Mouse (Mus musculus) midbrain, embryonic 11.5 days (tissue): ENCODE data around the gene Atxn1. TPM values are rescaled to one million over a fixed set of nuclear protein-coding genes. Genes with fewer than 3 reads are reported as not detected.

Experiments
- ATAC-seq: fragments of 200-750 bp; cut with Nextera tagmentation; 2 replicates; pipeline ENCODE4 v1.8.0; 2017; ENCODE audit warnings: moderate TSS enrichment, moderate library complexity; ENCODE audit not compliant: low FRiP score
- DNase-seq: peaks from one replicate; pipeline ENCODE4 v3.0.0; 2015; ENCODE audit warnings: low spot score; ENCODE audit errors: missing footprints
- H3K27ac ChIP-seq: fragments of 300-500 bp; sonication (generic); 2 replicates; pipeline ENCODE4 v1.5.1; 2014; ENCODE audit warnings: low read depth, low read length
- H3K27me3 ChIP-seq: fragments of 300-500 bp; sonication (generic); 2 replicates; pipeline ENCODE4 v1.6.1; 2014; ENCODE audit warnings: mild to moderate bottlenecking, low read length, moderate library complexity, mixed read lengths; ENCODE audit not compliant: control insufficient read depth, insufficient read depth
- H3K36me3 ChIP-seq: fragments of 300-500 bp; sonication (generic); 2 replicates; pipeline ENCODE4 v1.6.1; 2014; ENCODE audit warnings: mild to moderate bottlenecking, low read length, moderate library complexity, mixed read lengths; ENCODE audit not compliant: control insufficient read depth, insufficient read depth
- H3K4me1 ChIP-seq: fragments of 300-500 bp; sonication (generic); 2 replicates; pipeline ENCODE4 v1.6.1; 2014; ENCODE audit warnings: low read length; ENCODE audit not compliant: control insufficient read depth, insufficient read depth
- H3K4me2 ChIP-seq: fragments of 300-500 bp; sonication (generic); 2 replicates; pipeline ENCODE4 v1.6.1; 2014; ENCODE audit warnings: mild to moderate bottlenecking, moderate library complexity
- H3K4me3 ChIP-seq: fragments of 300-500 bp; sonication (generic); 2 replicates; pipeline ENCODE4 v1.5.1; 2014; ENCODE audit warnings: low read depth, low read length
- H3K9ac ChIP-seq: fragments of 300-500 bp; sonication (generic); 2 replicates; pipeline ENCODE4 v1.6.1; 2014; ENCODE audit warnings: low read length
- H3K9me3 ChIP-seq: fragments of 300-500 bp; sonication (generic); 2 replicates; pipeline ENCODE4 v1.6.1; 2016; ENCODE audit warnings: low read length; ENCODE audit not compliant: control insufficient read depth
- WGBS: fragments of 180-500 bp; shearing (Covaris S2); extraction: QIAGEN DNeasy Blood & Tissue Kit; methylation state at CpG from one replicate; pipeline ENCODE4 v1.1.7; 2014; 5-methylcytosine and 5-hydroxymethylcytosine counted together
- polyA plus RNA-seq: library from polyadenylated mRNA; unstranded; fragments of >200 nt; fragmentation: Nextera tagmentation; extraction: Ambion mirVana; gene quantifications from 2 replicates; pipeline ENCODE4 v1.2.1, GENCODE M21; 2014

Atxn1 gene
- polyA plus RNA-seq, 1 experiment from 2014 or later: 1.7 TPM

GRCm38 (mm10) chr13:45558367-45558766 lies 406.4 kb downstream of the Atxn1 start:
- Histone ChIP-seq H3K4me3 (no peak overlapping the region), H3K27me3 (no peaks in the 10 kb centered on the region), H3K9ac (no peak overlapping the region), H3K4me1 (no peaks in the 10 kb centered on the region), H3K9me3 (no peaks in the 10 kb centered on the region), H3K4me2 (no peak overlapping the region), H3K27ac (no peak overlapping the region), H3K36me3 (no peaks in the 10 kb centered on the region)
- DNase-seq (no peak), ATAC-seq (no peak)
- WGBS: 63% methylated on average over 4 of the region's 4 CpGs

GRCm38 (mm10) chr13:45553674-45554073 lies 411.1 kb downstream of the Atxn1 start:
- no peak overlapping the region for H3K4me2 ChIP-seq
- no peaks in the 10 kb centered on the region for H3K36me3 ChIP-seq
- H3K27ac ChIP-seq: no peak overlapping the region
- ATAC-seq (no peak), DNase-seq (no peak)
- no peaks in the 10 kb centered on the region for H3K9me3 ChIP-seq
- 77% methylated on average over 7 of the region's 7 CpGs for WGBS
- no peak overlapping the region for H3K4me3 ChIP-seq
- H3K9ac ChIP-seq: no peak overlapping the region
- no peaks in the 10 kb centered on the region for H3K4me1 ChIP-seq
- no peaks in the 10 kb centered on the region for H3K27me3 ChIP-seq

- Histone ChIP-seq H3K4me2 (no peak overlapping the region), H3K4me1 (no peaks in the 10 kb centered on the region), H3K9ac (no peak overlapping the region), H3K36me3 (no peaks in the 10 kb centered on the region), H3K27me3 (no peaks in the 10 kb centered on the region), H3K9me3 (no peaks in the 10 kb centered on the region), H3K27ac (no peak overlapping the region), H3K4me3 (no peak overlapping the region)
- DNase-seq: no peak
- no peak for ATAC-seq
- WGBS: 86% methylated on average over 5 of the region's 5 CpGs
These were observed 417.3 kb downstream of the Atxn1 start for GRCm38 (mm10) chr13:45547549-45547948.

DNA sequence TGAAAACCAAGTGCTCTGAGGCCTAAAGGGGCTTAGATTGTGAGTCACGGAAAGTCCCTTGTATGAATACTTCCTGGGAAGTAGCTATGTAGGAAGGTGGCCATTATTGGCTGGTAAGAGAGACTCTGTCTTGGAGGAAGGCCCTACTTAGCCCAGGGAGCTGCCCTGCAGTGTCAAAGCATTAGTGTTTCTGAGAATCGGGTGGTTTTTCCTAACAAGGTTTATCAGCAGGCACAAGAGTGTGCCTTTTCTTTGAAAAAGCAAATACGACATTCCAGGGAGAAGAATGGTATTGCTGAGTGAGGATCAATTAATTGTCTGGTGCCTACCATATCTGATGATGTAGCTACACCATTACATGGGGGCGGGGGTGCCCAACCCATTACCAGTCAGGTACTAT lies 417.9 kb downstream of the Atxn1 start:
- H3K4me1 ChIP-seq: no peaks in the 10 kb centered on the region
- DNase-seq (peak; percentile 19), ATAC-seq (no peak)
- H3K4me3 ChIP-seq: no peak overlapping the region
- WGBS: 77% methylated on average over 4 of the region's 4 CpGs
- no peaks in the 10 kb centered on the region for H3K36me3 ChIP-seq
- H3K9ac ChIP-seq: no peak overlapping the region
- H3K4me2 ChIP-seq: no peak overlapping the region
- H3K27me3 ChIP-seq: no peaks in the 10 kb centered on the region
- H3K9me3 ChIP-seq: no peaks in the 10 kb centered on the region
- no peak overlapping the region for H3K27ac ChIP-seq

GRCm38 (mm10) chr13:45545974-45546373 lies 418.8 kb downstream of the Atxn1 start:
- ATAC-seq: no peak
- H3K27ac ChIP-seq: no peak overlapping the region
- H3K9me3 ChIP-seq: no peaks in the 10 kb centered on the region
- 80% methylated on average over 13 of the region's 13 CpGs for WGBS
- no peak overlapping the region for H3K4me2 ChIP-seq
- no peak overlapping the region for H3K9ac ChIP-seq
- no peaks in the 10 kb centered on the region for H3K4me1 ChIP-seq
- DNase-seq: no peak
- H3K4me3 ChIP-seq: no peak overlapping the region
- no peaks in the 10 kb centered on the region for H3K27me3 ChIP-seq
- no peaks in the 10 kb centered on the region for H3K36me3 ChIP-seq

- Histone ChIP-seq H3K4me1 (peaks cover 6% of the 10 kb centered on the region; the same call in 1 of the 2 replicates), H3K9ac (peak overlapping the region; percentile 52), H3K36me3 (no peaks in the 10 kb centered on the region), H3K4me2 (peak overlapping the region; percentile 54), H3K4me3 (peak overlapping the region; percentile 31), H3K9me3 (no peaks in the 10 kb centered on the region), H3K27me3 (no peaks in the 10 kb centered on the region), H3K27ac (peak overlapping the region; percentile 48; the same call in 1 of the 2 replicates)
- DNase-seq (peak; percentile 97), ATAC-seq (peak; percentile 91)
- WGBS: 6% methylated on average over 10 of the region's 10 CpGs
These were observed 425.6 kb downstream of the Atxn1 start for GRCm38 (mm10) chr13:45539205-45539568.

- 29% methylated on average over 10 of the region's 10 CpGs for WGBS
- Histone ChIP-seq H3K27ac (peak overlapping the region; percentile 48; the same call in 1 of the 2 replicates), H3K4me3 (peak overlapping the region; percentile 31), H3K9me3 (no peaks in the 10 kb centered on the region), H3K27me3 (no peaks in the 10 kb centered on the region), H3K4me1 (peaks cover 6% of the 10 kb centered on the region; the same call in 1 of the 2 replicates), H3K9ac (peak overlapping the region; percentile 52), H3K4me2 (peak overlapping the region; percentile 54), H3K36me3 (no peaks in the 10 kb centered on the region)
- ATAC-seq: peak; percentile 92
- peak; percentile 96 for DNase-seq
These were observed 426.1 kb downstream of the Atxn1 start for GRCm38 (mm10) chr13:45538532-45539204.

DNA sequence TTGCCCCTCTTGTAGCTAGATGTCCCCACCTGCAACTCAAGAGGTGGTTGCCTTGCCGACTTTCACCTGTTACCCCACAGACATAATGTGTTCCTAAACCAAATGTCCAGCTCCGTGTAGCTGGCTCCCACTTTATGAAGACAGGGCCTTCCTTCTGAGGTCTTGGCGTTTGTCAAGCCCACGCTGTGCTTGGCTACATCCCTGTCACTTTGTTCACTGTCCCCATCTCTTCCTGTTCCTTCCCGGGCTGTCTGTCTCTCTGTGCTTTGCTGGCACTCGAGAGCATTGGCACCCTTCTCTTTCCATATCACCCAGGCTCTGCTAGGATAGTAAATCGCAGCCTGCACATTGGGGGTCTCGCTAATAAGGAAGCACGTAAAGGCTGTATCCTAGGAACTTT lies 426.7 kb downstream of the Atxn1 start:
- Histone ChIP-seq H3K9ac (no peak overlapping the region), H3K27me3 (no peaks in the 10 kb centered on the region), H3K4me3 (no peak overlapping the region), H3K4me2 (no peak overlapping the region), H3K9me3 (no peaks in the 10 kb centered on the region), H3K27ac (no peak overlapping the region), H3K36me3 (no peaks in the 10 kb centered on the region), H3K4me1 (peaks cover 6% of the 10 kb centered on the region; the same call in 1 of the 2 replicates)
- WGBS: 87% methylated on average over 9 of the region's 9 CpGs
- DNase-seq: no peak
- no peak for ATAC-seq

- DNase-seq (no peak), ATAC-seq (no peak)
- peaks cover 6% of the 10 kb centered on the region; the same call in 1 of the 2 replicates for H3K4me1 ChIP-seq
- 84% methylated on average over 9 of the region's 9 CpGs for WGBS
- no peak overlapping the region for H3K27ac ChIP-seq
- no peaks in the 10 kb centered on the region for H3K9me3 ChIP-seq
- H3K4me2 ChIP-seq: no peak overlapping the region
- no peak overlapping the region for H3K9ac ChIP-seq
- no peak overlapping the region for H3K4me3 ChIP-seq
- H3K36me3 ChIP-seq: no peaks in the 10 kb centered on the region
- no peaks in the 10 kb centered on the region for H3K27me3 ChIP-seq
These were observed 427.7 kb downstream of the Atxn1 start for GRCm38 (mm10) chr13:45537110-45537509.
